Mouse (Mus musculus) liver, embryonic 14.5 days (tissue): ENCODE data around the gene Olfr630. TPM values are rescaled to one million over a fixed set of nuclear protein-coding genes. Genes with fewer than 3 reads are reported as not detected.
A peak's percentile ranks its signal among the peaks of the same experiment; 100 is the strongest.
"Not testable (repeated sequence)": the region's sequence is repeated elsewhere in the genome, so short reads cannot be mapped to it uniquely, and the experiment has no call there.

ENCODE experiments used
- ATAC-seq: fragments of 200-750 bp; cut with Nextera tagmentation; 2 replicates; pipeline ENCODE4 v1.8.0; 2017; ENCODE audit warnings: moderate number of reproducible peaks, mild to moderate bottlenecking, moderate library complexity; ENCODE audit not compliant: insufficient read depth
- DNase-seq, 3 experiments: peaks; one replicate each; pipeline ENCODE4 v3.0.0-alpha.2; 2012 to 2013; ENCODE audit warnings: low read depth in 3 of 3, low spot score in 3 of 3
- H3K27ac ChIP-seq: fragments of 300-500 bp; sonication (generic); 2 replicates; pipeline ENCODE4 v1.5.1; 2014; ENCODE audit warnings: moderate library complexity, mild to moderate bottlenecking, control low read depth, inconsistent platforms
- H3K27me3 ChIP-seq: fragments of 300-500 bp; sonication (generic); 2 replicates; pipeline ENCODE4 v1.6.1; 2014; ENCODE audit warnings: mild to moderate bottlenecking, low read length, moderate library complexity; ENCODE audit not compliant: control insufficient read depth, insufficient read depth
- H3K36me3 ChIP-seq: fragments of 300-500 bp; sonication (generic); replicated peaks from 2 replicates; pipeline ENCODE4 v1.6.1; 2014; ENCODE audit warnings: low read depth; ENCODE audit not compliant: control insufficient read depth, insufficient read depth
- H3K4me1 ChIP-seq, 2 experiments: fragments of 200-500 bp in 1 of 2; fragments of 300-500 bp in 1 of 2; sonication (generic) in 1 of 2; replicated peaks; 2 replicates each; pipeline ENCODE4 v1.6.1; 2012 to 2014; ENCODE audit warnings: antibody characterized with exemption in 1 of 2, inconsistent platforms in 1 of 2, low read length in 1 of 2; ENCODE audit not compliant: control insufficient read depth in 2 of 2, insufficient read depth in 2 of 2
- H3K4me2 ChIP-seq: fragments of 300-500 bp; sonication (generic); 2 replicates; pipeline ENCODE4 v1.6.1; 2014; ENCODE audit warnings: low read depth, mild to moderate bottlenecking, control low read depth, moderate library complexity
- H3K4me3 ChIP-seq, 2 experiments: fragments of 200-500 bp in 1 of 2; fragments of 300-500 bp in 1 of 2; sonication (generic) in 1 of 2; 2 replicates each; pipeline ENCODE4 v1.5.1; 2012 to 2014; ENCODE audit warnings: low read depth in 2 of 2, low read length in 2 of 2, mild to moderate bottlenecking in 2 of 2, control low read depth in 1 of 2, inconsistent platforms in 1 of 2, moderate library complexity in 1 of 2; ENCODE audit not compliant: insufficient read depth in 1 of 2
- H3K9ac ChIP-seq: fragments of 300-500 bp; sonication (generic); replicated peaks from 2 replicates; pipeline ENCODE4 v1.6.1; 2014; ENCODE audit warnings: mild to moderate bottlenecking, control low read depth, moderate library complexity
- H3K9me3 ChIP-seq: fragments of 300-500 bp; sonication (generic); 2 replicates; pipeline ENCODE4 v1.6.1; 2016; ENCODE audit warnings: low read length, mixed read lengths; ENCODE audit not compliant: control insufficient read depth
- CTCF ChIP-seq: IDR thresholded peaks from 2 replicates; pipeline ENCODE4 v1.5.1; 2016; ENCODE audit warnings: antibody characterized with exemption, low read depth, control low read depth
- EP300 ChIP-seq: IDR thresholded peaks from 2 replicates; pipeline ENCODE4 v1.6.1; 2016; ENCODE audit warnings: antibody characterized with exemption, low read depth
- WGBS: fragments of 180-500 bp; shearing (Covaris S2); extraction: QIAGEN DNeasy Blood & Tissue Kit; methylation state at CpG from one replicate; pipeline ENCODE4 v1.1.7; 2014; ENCODE audit not compliant: insufficient replicate concordance; 5-methylcytosine and 5-hydroxymethylcytosine counted together
- polyA plus RNA-seq, 2 experiments: library from polyadenylated mRNA; depleted of rRNA in 1 of 2; stranded (reverse) in 1 of 2; unstranded in 1 of 2; fragments of >200 nt; fragmentation: Nextera tagmentation in 1 of 2; extraction: Ambion mirVana in 1 of 2; gene quantifications; 2 replicates each; pipeline versions ENCODE4 v1.2.1 to v1.2.3; 2012 to 2014

The Olfr630 gene
- polyA plus RNA-seq, 2 experiments, result 0.03 TPM; not detected in 1

GRCm38 (mm10) chr7:103777652-103778051 lies 20.5 kb upstream of the Olfr630 start:
- ATAC-seq (peak; percentile 92), DNase-seq (peak in 2 of 3 experiments; percentile 38)
- not testable (repeated sequence) for H3K9ac ChIP-seq, H3K4me1 ChIP-seq, H3K4me2 ChIP-seq, H3K27me3 ChIP-seq, H3K36me3 ChIP-seq, H3K9me3 ChIP-seq, H3K27ac ChIP-seq, H3K4me3 ChIP-seq
- peak; percentile 57 for TF ChIP-seq EP300
- 26% methylated on average over 4 of the region's 4 CpGs for WGBS

- 64% methylated on average over 2 of the region's 2 CpGs for WGBS
- no peak within 1 kb of the TSS for H3K27ac ChIP-seq
- TF ChIP-seq CTCF (no peak), EP300 (no peak)
These were observed 14.4 kb upstream of the Olfr630 start, which contains the start of gene Olfr69 for GRCm38 (mm10) chr7:103771494-103771893. Gene Olfr69 (minus strand): TSS chr7:103771594.

GRCm38 (mm10) chr7:103767687-103768086 lies 10.6 kb upstream of the Olfr630 start:
- DNase-seq, result peak in 1 of 3 experiments; percentile 7
- H3K4me3 ChIP-seq, H3K4me2 ChIP-seq, H3K9me3 ChIP-seq, H3K27ac ChIP-seq, H3K4me1 ChIP-seq, H3K27me3 ChIP-seq, H3K36me3 ChIP-seq, H3K9ac ChIP-seq: not testable (repeated sequence)
- ATAC-seq, result peak; percentile 82
- 23% methylated on average over 6 of the region's 6 CpGs for WGBS
- TF ChIP-seq EP300, result peak; percentile 37; the same call in 1 of the 2 replicates

More at GRCm38 (mm10) chr7:103771494-103771893, 14.4 kb upstream of the Olfr630 start, which contains the start of gene Olfr69:
- Histone ChIP-seq H3K36me3 (no peaks in the 10 kb centered on the region), H3K9ac (no peak within 1 kb of the TSS), H3K4me2 (no peak within 1 kb of the TSS), H3K27me3 (no peaks in the 10 kb centered on the region), H3K4me1 (no peaks in the 10 kb centered on the region; a peak in 1 of 4 replicates), H3K9me3 (no peaks in the 10 kb centered on the region), H3K4me3 (no peak within 1 kb of the TSS)
- DNase-seq (no peak), ATAC-seq (no peak)

- H3K9me3 ChIP-seq, ATAC-seq, H3K9ac ChIP-seq, H3K36me3 ChIP-seq, H3K4me1 ChIP-seq, DNase-seq, H3K4me2 ChIP-seq, H3K27ac ChIP-seq, H3K4me3 ChIP-seq, H3K27me3 ChIP-seq: not testable (repeated sequence)
- WGBS, result 38% methylated on average over 6 of the region's 6 CpGs
These were observed 5.1 kb upstream of the Olfr630 start for GRCm38 (mm10) chr7:103762212-103762611.

- H3K27me3 ChIP-seq, result no peaks in the 10 kb centered on the region
- no peaks in the 10 kb centered on the region for H3K9me3 ChIP-seq
- H3K4me3 ChIP-seq, result no peak within 1 kb of the TSS
- DNase-seq (no peak), ATAC-seq (no peak)
- no peak within 1 kb of the TSS for H3K4me2 ChIP-seq
- 54% methylated on average over 2 of the region's 2 CpGs for WGBS
- TF ChIP-seq CTCF (no peak), EP300 (no peak)
- H3K9ac ChIP-seq, result no peak within 1 kb of the TSS
- H3K36me3 ChIP-seq, result no peaks in the 10 kb centered on the region
- H3K27ac ChIP-seq, result no peak within 1 kb of the TSS
- no peaks in the 10 kb centered on the region for H3K4me1 ChIP-seq
These were observed 12.3 kb downstream of the Olfr630 start, which contains the start of gene Olfr629 for GRCm38 (mm10) chr7:103744843-103745242. Gene Olfr629 (minus strand): TSS chr7:103744943.

GRCm38 (mm10) chr7:103730074-103730473 lies 27.1 kb downstream of the Olfr630 start, which contains the start of gene Olfr628:
Gene Olfr628 (plus strand): TSS chr7:103730374.
- TF ChIP-seq EP300, result no peak
- no peak for TF ChIP-seq CTCF
- Histone ChIP-seq H3K36me3 (no peaks in the 10 kb centered on the region), H3K27ac (no peak within 1 kb of the TSS), H3K9me3 (no peaks in the 10 kb centered on the region), H3K27me3 (no peaks in the 10 kb centered on the region), H3K9ac (no peak within 1 kb of the TSS), H3K4me2 (no peak within 1 kb of the TSS), H3K4me1 (no peaks in the 10 kb centered on the region), H3K4me3 (no peak within 1 kb of the TSS)
- DNase-seq, result no peak
- ATAC-seq, result no peak
- WGBS, result 60% methylated on average over 1 of the region's 1 CpGs

GRCm38 (mm10) chr7:103716398-103716797 lies 40.7 kb downstream of the Olfr630 start:
- H3K9ac ChIP-seq, H3K9me3 ChIP-seq, H3K27me3 ChIP-seq, H3K4me1 ChIP-seq, H3K27ac ChIP-seq, H3K4me3 ChIP-seq, ATAC-seq, H3K36me3 ChIP-seq, H3K4me2 ChIP-seq, DNase-seq: not testable (repeated sequence)
- WGBS, result 73% methylated on average over 1 of the region's 1 CpGs
